Mouse (Mus musculus) stomach, postnatal 0 days (tissue): Measurements from ENCODE around the gene Aldh16a1.

Experiments
- CTCF ChIP-seq: IDR thresholded peaks from 2 replicates; pipeline ENCODE4 v1.5.1; 2016; ENCODE audit warnings: antibody characterized with exemption, low read depth, mild to moderate bottlenecking, moderate library complexity
- EP300 ChIP-seq: optimal IDR thresholded peaks from 2 replicates; pipeline ENCODE3; 2016; ENCODE audit warnings: antibody characterized with exemption

DNA sequence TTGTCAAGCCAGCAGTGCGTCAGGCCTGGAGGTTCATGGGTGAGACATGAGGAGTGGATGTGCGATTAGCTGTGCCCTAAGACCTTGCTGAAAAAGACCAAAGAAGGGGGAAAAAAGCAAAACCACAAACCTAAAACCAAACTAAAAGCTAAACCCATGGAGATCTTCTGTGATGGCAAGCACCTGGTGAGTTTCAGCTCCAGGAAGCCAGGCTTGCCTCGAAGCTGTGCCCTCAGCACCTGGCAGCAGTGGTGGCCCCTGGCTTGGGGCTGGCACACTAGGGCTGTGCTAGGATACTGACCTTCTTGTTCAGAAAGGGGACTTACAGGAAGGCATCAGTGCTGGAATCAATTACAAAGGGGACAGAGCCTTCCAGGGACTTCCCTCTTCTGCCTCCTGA, 13.1 kb downstream of the Aldh16a1 start:
- no peak for TF ChIP-seq CTCF
- no peak for TF ChIP-seq EP300
